Mouse (Mus musculus): ENCODE results near the gene Bend6.
A peak's percentile ranks its signal among the peaks of the same experiment; 100 is the strongest.

Gene Bend6

DNA sequence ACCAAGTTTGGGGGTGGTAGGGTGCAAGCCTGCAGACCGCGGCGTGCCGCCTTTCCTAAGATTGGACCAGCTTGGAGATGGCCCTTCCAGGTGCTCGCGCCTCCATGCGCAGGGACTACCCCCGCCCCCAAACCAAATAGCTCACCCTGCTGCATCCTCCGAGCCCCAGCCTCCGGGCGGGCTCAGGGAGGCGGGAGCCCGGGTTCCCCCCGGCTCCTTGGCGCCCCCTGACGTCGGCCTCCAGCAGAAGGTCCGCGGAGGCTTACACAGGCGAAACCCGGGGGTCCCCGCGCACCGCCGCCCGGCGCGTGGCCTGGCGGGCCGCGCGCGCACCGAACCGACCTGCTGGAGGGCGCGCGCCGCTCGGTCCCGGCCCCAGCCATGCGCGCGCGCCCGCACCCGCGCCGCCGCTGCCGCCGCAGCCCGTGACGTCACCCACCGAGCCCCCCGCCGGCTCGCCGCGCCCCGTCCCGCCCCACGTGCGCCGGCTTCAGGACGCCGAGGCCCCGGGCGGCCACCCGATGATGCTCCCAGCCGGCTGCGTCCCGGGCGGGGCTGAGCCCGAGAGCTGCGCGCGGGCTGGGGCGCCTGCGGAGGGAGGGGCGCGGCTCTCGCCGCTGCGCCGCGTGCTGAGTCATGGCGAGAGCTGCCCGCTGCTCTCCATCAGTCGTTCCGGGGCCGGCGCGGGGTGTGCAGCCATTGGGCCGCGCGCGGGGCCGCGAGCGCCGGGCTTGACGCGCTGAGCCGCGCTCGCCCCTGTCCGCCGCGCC lies at the start of gene Bend6:
Bend6 (minus strand) TSS at position 396 of the 770 bp plus-strand sequence.
- DNase-seq (ENCODE audit: low spot score in 2 of 2) = peak; percentile 58 to 66

DNA sequence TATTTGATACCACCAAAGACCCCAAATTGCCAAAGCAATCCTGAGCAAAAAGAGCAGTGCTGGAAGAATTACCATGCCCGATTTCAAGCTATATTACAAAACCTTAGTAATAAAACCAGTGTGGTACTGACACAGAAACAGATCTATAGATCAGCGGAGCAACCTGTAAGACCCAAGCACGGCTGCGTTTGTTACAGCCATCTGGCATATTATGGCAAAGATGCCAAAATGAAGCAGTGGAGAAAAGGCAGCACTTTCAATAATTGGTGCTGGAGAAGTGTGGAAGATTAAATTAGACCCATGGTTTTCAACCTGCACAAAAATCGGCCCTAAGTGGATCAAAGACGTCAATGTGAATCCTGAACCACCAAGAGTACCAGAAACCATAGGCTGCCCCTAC lies 48.0 kb upstream of the Bend6 start:
- DNase-seq (ENCODE audit: low spot score in 2 of 2) = no peak

DNA sequence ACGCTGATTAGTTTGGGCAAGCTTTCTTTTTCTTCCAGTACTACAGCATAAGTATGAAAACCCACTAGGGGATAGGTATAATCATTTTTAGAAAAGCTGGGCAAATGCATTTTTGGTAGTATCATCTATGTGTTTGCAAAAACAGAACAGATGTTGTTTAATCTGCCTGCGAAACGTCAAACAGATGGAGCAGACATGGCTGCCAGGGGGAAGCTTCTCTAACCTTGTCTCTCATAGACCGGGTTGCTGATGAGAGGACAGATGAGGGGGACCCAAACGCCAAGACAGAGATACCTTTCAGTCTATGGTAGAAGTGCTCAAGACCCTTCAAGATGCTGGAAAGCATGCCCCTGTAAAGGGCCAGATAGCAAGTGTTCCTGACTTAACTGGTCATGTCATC lies 40.9 kb upstream of the Bend6 start:
- DNase-seq (ENCODE audit: low spot score in 2 of 2) = no peak

DNA sequence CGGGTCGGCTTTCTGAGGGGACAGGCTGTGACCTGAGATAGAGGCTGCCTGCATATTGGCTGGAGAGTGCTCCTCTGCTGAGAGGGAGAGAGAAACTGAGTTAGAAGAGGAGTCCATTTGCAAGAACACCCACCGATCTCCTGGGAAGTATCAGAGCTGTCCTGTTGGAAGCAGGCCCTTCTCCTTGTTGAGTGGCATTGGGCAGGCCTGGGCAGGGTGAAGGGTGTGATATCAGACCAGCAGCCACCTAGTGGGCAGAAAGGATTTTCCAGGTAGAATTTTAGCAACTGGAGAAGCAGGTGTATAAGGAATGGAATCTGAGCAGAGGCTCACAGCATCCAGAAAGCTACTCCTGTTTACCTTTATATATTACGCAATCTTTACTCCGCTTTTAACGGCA lies 40.2 kb upstream of the Bend6 start:
- DNase-seq (ENCODE audit: low spot score in 2 of 2) = no peak

DNA sequence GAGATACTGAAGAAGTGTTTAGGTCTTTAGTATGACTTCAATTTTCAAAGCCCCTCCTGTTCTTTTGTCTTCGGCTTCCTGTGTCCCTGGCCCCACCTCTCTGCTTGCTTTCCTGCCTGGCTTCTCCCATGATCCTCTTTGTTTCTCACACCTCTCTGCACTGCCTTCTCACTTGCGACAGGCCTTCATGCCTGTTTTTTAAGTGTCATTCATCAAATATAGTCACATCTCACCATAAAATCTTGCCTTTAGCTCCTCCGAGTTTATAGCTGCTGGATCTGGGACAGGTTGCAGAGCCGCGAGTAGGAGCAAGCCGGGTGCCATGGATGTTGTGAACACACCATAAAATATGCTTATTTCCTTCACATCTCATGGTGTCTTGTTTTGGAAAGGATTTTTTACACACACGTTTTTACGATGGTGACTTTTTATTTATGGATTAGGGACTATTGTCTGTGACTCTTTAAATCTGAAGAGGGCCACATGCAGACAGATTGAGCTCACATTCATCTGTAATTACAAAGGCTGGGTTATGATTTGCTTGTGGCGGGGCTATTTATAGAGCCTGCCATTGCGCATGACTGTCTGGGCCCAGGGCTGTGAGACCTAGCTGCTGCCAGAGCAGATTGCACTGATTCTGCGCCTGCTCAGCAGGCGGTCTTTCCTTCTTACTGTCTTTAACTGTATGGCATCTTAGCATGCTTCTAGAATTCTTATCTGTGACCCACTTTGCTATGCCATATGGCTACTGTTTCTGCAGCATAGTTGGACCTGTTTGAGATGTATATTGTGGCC lies 39.2 kb upstream of the Bend6 start:
- no peak for DNase-seq (ENCODE audit: low spot score in 2 of 2)

DNA sequence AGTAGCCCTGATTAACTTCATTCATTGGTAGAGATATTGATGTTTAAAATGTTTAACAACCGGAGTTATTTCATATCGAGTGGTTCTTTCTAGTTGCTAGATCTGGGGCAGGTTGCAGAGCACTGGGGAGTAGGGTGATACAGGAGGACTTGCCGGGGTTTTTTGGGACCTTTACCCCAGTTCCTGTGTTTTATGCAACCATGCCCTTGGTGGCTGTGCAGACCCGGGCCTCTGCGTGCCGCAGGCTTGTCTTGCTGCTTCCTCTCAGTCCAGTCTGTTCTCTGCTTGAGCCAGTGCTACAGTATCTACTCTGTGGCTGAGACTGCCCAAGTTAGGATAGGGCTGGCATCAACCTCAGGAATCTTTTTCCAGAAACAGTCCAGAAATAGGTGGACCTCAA lies 38.1 kb upstream of the Bend6 start:
- no peak for DNase-seq (ENCODE audit: low spot score in 2 of 2)

DNA sequence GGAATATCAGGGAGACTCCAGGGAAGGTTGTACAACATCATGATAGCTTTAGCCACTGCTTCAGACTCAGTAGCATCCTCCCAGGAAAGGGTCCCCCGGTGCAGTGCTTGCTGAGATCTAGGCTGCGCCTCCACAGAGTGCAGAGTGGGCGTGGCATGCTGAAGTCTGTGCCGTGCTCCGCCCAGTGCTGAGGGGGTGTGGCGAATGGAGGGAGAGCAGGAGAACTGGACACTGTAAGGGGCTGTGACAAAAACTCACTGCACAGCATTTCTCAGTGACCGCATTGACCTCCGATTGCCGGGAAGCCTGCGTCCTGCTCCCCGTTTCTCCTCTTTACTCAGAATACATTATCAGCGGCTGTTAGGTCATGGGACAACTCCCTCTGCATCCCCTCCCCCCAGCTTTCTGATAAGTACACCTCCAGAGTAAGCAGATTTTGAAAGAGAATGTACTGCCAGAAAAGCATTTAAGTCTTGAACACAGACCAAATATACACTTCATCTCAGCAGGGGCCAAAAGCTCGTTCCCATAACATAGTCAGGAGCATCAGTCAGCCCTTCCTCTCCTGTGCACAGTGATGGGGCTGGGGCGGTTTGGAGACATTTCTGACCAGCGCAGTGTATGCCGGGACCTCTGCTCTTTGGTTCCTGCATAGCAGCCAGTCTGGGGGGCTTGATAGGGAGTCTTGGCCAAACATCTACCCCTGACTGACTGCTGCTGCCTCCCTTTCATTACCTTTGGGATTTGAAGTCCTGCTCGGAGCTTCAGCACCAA lies 37.5 kb upstream of the Bend6 start:
- peak; percentile 39 to 73 for DNase-seq (ENCODE audit: low spot score in 2 of 2)

DNA sequence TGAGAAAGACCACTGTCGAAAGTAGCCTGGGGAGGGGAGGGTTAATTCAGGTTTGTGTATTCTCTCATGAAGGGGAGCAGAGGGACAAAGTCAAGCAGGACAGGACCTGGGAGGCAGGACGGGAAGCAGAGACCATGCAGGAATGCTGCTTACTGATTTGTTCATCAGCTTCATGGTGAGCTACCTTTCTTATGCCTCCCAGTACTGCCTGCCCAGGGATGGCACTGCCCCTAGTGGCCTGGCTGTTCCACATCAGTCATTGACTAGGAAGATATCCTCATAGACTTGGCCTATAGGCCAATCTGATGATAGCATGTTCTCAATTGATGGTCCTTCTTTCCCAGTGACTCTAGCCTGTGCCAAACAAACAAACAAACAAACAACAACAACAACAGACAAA lies 36.3 kb upstream of the Bend6 start:
- no peak for DNase-seq (ENCODE audit: low spot score in 2 of 2)

DNA sequence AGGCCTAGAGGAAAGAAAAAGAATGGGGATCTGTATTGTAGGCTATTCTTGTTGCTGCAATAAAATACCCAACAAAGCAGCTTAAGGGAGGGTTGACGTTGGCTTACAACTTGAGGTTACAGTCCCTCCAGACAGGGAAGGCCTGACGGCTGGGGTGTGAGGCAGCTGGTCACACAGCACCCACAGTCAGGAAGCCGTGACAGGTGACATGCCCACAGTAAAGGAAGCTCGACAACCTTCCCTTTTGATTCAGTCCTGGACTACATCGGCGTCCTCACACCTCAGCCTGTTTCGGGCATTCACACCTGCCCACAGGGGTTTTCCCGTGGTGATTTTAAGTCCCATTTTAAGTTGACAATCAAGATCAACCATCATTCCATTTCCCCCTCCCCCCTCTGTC lies 35.0 kb upstream of the Bend6 start:
- DNase-seq (ENCODE audit: low spot score in 2 of 2) = no peak

DNA sequence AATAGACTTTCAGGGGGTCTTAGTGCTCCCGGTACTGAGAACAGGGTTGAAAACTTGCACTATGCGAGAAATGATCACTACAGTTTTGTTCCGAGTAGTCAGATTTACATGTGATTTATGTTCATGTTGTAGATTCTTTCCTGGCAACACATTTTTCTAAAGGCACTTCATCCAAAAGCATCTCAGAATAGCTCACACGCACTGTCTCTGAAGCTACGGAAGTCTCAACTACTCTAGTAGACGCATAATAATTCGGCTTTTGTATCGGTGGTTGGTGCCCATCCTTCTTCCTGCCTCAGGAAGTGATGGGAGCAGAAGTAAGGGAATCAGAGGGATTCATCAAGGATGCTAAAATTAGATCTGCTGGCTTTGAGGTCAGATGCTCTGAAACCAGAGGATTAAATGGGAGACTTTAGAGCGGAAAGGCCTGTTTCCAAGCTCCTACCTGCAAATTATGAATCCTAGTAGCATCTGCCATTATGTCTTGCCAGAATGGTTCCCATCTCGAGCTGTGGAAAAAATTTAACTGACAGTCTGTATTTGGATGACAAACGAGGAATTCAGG lies 32.8 kb upstream of the Bend6 start:
- DNase-seq (ENCODE audit: low spot score in 2 of 2) = no peak

DNA sequence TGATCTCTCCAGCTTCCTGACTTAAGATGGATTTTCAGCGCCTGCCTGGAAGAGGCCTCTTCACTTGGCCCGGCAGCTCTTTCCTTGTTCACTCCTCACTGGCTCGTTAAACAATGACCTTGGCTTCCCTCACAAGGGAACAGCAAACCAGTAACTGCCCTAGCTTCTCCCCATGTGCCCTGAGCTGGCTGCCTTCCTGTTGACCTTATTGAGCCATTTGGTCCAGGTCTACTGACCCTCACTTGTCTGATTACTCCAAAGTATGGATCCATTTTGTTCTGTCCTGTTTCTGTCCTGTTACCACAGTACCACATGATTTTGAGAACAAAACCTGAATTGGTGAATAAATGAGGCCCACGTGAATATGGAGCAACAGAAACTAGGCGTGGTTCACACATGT lies 32.2 kb upstream of the Bend6 start:
- DNase-seq (ENCODE audit: low spot score in 2 of 2) = no peak

DNA sequence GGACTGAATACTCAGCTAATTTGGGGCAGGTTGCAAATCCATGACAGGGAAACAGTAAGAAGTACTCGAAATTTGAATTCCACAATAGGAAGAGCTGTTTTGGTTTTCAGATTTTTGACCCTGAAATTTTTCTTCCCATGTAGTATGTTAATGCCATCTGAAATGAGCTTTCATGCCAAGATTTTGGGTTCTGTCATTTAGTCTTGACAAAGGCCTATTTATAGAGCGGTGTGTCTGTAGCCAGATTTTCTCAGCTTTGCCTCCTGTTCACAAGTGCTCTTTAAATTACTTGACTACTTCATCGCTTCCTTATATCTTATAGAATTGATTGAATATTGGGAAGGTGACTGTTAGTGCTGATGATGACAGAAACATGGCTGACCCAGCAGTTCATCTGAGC lies 28.3 kb upstream of the Bend6 start:
- DNase-seq (ENCODE audit: low spot score in 2 of 2) = no peak

DNA sequence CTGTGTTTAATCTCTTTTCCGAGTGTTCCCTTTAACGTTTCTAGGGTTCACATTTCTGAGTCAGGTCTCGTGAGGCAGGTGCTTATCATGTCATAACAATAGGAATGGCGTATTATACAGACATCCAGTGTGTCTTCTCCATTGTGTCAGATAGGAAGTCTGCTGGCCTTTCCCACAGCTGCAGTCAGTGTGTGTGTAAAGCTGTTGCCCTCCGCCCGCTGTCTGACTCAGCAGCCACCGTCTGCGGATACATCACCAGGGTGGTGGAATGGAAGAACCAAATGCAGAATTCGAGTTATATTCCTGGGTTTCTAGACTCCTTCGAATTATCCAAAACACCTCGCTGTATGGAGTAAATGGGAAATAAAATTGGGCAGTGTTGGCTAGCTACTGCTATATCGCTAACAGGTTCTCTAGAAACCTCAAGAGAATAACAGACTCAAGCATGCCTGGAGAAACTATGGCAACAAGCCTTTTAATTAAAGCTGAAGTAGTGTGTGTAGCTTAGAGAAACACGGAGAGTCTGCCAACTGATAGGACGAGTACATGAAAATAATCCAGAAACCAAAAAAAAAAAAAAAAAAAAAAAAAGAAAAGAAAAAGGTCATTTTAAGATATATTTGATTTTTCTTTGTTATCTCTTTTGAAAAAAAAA lies 25.4 kb upstream of the Bend6 start:
- no peak for DNase-seq (ENCODE audit: low spot score in 2 of 2)

DNA sequence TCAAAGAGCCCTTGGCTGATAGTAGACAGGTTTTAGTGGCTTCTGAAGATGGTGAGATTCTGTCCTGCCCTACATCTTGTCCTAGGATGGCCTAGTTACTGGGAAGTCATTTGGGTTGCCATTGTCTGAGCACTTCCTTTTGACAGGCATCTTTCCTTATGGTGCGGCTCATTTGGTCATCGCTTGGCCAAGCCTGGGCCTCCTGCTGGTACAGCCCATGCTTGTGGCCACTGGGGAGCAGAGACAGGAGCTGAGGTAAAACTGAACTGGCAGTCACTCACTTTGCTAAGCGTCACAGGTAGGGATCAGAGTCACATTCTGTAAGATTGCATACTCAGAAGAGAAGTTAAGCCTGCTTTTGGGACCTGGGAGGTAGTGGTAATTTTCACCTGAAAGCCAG lies 24.6 kb upstream of the Bend6 start:
- no peak for DNase-seq (ENCODE audit: low spot score in 2 of 2)

DNA sequence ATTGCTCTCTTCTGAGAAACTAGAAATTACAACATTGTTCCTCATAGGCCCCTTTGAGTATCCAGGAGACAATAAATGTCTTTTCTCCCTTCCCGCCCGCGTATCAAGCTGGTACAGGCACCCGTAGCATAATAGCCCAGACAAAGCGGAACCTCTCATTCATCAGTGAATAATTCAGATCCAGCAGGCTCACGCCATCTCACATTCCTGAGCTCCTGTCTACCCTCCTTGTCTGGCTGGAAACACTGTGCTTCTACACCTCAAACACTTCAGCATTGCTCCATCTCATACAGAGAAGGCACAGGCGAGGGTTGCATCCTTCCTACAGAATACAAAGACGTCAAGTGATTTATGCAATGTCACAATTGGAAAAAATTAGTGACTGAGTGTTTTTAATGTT lies 24.2 kb upstream of the Bend6 start:
- DNase-seq (ENCODE audit: low spot score in 2 of 2) = no peak

DNA sequence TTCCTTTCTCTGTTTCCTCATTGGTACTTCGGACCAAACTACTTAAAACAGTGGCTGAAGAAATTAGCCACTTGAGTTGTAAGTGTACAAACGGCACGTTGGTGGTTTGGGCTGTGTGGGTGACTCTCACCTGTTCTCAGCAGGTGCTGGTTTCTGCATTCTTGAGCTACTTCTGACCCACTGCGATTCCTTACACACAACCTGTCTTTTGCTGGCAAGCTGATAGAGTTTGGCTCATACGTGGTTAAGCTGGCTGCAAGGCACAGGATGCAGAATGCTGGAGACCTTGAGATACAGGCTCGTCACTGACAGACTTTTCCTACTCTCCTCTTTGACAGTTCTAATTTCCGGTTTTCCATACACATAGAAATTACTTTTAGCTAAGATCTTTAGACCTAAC lies 19.9 kb upstream of the Bend6 start:
- no peak for DNase-seq (ENCODE audit: low spot score in 2 of 2)

DNA sequence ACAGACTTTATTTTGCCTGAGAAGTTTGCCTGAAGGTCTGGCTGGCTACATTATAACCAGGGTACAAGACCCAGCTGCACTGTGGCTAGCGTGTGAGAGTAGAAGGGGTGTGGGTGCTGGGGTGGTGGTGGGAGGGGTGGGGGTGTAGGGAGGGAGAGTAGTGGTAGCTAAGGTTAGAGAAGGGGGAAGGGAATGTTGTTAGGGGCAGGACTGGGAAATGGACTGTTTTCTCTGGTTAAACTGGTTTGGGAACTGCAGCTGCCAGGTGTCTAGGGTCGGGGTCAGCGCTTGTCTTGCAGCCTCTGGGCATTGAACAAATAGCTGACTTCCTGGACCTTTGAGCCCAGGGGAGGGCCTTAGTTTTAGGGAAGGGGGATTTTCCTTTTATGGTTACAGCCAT lies 17.7 kb upstream of the Bend6 start:
- no peak for DNase-seq (ENCODE audit: low spot score in 2 of 2)

DNA sequence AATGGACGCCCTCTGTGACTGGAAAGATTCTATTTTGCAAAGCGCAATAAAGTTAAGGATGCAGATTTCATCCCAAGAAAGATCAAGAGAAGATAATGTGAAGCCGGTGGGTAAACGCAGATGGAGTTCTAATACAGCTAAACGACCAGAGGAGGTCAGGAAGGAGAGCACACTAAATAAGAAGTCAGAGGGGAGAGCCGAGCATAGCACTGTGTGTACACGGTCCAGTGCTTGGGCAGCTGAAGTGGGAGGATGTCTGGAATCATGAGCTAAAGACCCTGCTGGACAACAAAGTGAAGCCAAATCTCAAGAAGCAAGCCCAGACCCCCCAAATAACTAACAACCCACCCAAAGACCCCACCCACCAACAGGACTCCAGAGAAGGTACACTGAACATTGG lies 15.4 kb upstream of the Bend6 start:
- DNase-seq (ENCODE audit: low spot score in 2 of 2) = no peak

DNA sequence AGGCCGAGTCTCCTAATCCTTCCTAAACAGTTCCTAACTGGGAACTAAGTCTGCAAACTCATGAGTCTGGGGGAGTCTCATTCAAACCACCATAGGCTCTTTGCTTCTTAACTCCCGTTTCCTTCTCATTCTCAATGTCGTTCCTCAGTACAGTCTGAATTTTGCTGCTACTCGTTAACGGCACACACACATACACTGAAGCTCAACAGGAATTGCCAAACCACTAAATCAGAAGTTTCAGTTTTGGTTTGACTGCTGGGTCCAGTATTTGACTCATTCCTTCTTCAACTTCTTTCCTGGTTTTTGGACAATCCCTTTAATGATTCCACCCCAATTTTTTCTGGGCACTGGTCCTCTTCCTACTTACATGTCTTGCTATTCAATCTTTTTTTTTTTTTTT lies 8.9 kb upstream of the Bend6 start:
- DNase-seq (ENCODE audit: low spot score in 2 of 2) = no peak

DNA sequence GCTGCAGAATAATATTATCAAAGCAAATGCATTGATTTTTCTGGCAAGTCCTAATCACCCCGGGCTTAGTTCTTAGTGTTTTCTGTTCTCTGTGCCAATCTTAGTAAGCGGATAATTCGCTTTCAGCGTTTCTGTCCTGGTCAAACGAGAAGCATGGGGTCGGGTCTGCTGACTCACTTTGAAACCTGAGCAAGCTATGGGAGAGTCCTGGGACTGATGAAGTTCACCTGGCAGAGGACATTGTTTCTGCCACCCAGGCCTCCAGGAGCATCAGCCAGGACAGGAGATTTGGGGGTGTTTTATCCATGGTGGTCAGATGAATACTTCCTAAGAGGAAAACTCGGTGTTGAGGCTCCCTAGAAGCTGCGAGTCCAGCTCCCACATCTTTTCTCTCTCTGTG lies 4.0 kb upstream of the Bend6 start:
- no peak for DNase-seq (ENCODE audit: low spot score in 2 of 2)

DNA sequence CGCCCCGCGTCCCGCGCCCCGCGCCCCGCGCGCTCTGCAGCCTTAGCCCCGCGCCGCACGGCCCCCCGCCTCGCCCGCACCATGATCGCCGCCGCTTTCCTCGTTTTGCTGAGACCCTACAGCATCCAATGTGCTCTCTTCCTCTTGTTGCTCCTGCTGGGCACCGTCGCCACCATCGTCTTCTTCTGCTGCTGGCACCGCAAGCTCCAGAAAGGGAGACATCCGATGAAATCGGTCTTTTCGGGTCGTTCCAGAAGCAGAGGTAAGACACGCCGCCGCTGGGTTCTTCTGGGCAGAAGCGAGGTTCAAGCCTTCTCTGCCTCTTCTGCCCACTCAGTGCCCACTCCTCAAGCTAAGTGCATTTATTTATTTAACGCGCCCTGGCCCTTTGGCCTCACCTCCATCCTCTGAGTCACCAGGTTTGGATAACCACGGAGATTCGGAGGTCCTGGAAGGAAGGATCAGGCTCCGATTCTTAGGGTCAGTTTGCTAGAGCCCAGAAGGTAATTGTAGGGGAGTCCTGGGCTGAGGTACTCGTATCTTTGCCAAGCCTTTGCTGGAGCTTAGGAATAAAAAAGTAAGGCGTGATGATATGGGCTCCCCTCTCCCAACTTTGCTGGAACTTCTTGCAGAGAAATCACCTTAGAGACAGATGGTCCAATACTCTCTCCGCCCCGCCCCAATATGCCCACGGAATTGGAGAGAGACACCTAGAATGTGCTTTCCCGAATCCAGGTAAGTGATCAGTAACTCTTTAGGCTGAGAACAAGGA lies 761 bp upstream of the Bend6 start, which contains the start of gene Dst:
Dst (plus strand) TSS at position 35 of the 772 bp plus-strand sequence.
- DNase-seq (ENCODE audit: low spot score in 2 of 2) = no peak
